Mouse (Mus musculus) adrenal gland, postnatal 25 days (tissue): ENCODE data around the gene Hspa8. TPM values are rescaled to one million over a fixed set of nuclear protein-coding genes. Genes with fewer than 3 reads are reported as not detected.
"Not testable (repeated sequence)": the region's sequence is repeated elsewhere in the genome, so short reads cannot be mapped to it uniquely, and the experiment has no call there.

Experiments
- DNase-seq: peaks from one replicate; pipeline ENCODE4 v3.0.0; 2021; ENCODE audit warnings: mixed read lengths
- long read RNA-seq: library from polyadenylated mRNA; stranded (forward); transcript quantifications from one replicate; pipeline ENCODE4 v2.0.0, GENCODE M21; 2021
- total RNA-seq: library from RNA; stranded (reverse); gene quantifications from 2 replicates; pipeline ENCODE4 v1.2.3, GENCODE M21; 2021

Gene Hspa8
- total RNA-seq: 1,395 and 2,721 TPM in 2 replicates
- long read RNA-seq, transcript Hspa8-201 (9 exons, 2,394 nt): major isoform, 2,062 of 2,170 reads
- long read RNA-seq, partial matches to known transcripts: 84 of 2,170 reads
- long read RNA-seq, other reads (novel, unspliced or antisense): 24 of 2,170 reads

- DNase-seq: peak; percentile 100
These were observed at the start of gene Hspa8 for GRCm38 (mm10) chr9:40800675-40801612. TSS of gene Hspa8 (plus strand) at chr9:40800984.

GRCm38 (mm10) chr9:40751749-40752148 lies 49.0 kb upstream of the Hspa8 start:
- DNase-seq: no peak

GRCm38 (mm10) chr9:40756401-40756800 lies 44.4 kb upstream of the Hspa8 start:
- DNase-seq: no peak

- peak; percentile 50 for DNase-seq
These were observed 43.6 kb upstream of the Hspa8 start for GRCm38 (mm10) chr9:40757105-40757626.

- DNase-seq: peak; percentile 58
These were observed 43.0 kb upstream of the Hspa8 start for GRCm38 (mm10) chr9:40757685-40758270.

- no peak for DNase-seq
These were observed 38.4 kb upstream of the Hspa8 start for GRCm38 (mm10) chr9:40762354-40762753.

GRCm38 (mm10) chr9:40764887-40765580 lies 35.8 kb upstream of the Hspa8 start:
- no peak for DNase-seq

- DNase-seq: no peak
These were observed 35.2 kb upstream of the Hspa8 start for GRCm38 (mm10) chr9:40765581-40765940.

- no peak for DNase-seq
These were observed 34.7 kb upstream of the Hspa8 start for GRCm38 (mm10) chr9:40766058-40766605.

- no peak for DNase-seq
These were observed 32.8 kb upstream of the Hspa8 start for GRCm38 (mm10) chr9:40767946-40768345.

- no peak for DNase-seq
These were observed 28.5 kb upstream of the Hspa8 start for GRCm38 (mm10) chr9:40772246-40772645.

- not testable (repeated sequence) for DNase-seq
These were observed 27.6 kb upstream of the Hspa8 start for GRCm38 (mm10) chr9:40773142-40773541.

- DNase-seq: no peak
These were observed 26.9 kb upstream of the Hspa8 start for GRCm38 (mm10) chr9:40773869-40774268.

- no peak for DNase-seq
These were observed 24.7 kb upstream of the Hspa8 start for GRCm38 (mm10) chr9:40776044-40776443.

- peak; percentile 34 for DNase-seq
These were observed 24.1 kb upstream of the Hspa8 start for GRCm38 (mm10) chr9:40776459-40777248.

- DNase-seq: no peak
These were observed 20.7 kb upstream of the Hspa8 start for GRCm38 (mm10) chr9:40780111-40780510.

GRCm38 (mm10) chr9:40780892-40781725 lies 19.7 kb upstream of the Hspa8 start:
- DNase-seq: no peak

- DNase-seq: peak; percentile 63
These were observed 18.8 kb upstream of the Hspa8 start for GRCm38 (mm10) chr9:40781726-40782581.

- DNase-seq: no peak
These were observed 17.0 kb upstream of the Hspa8 start for GRCm38 (mm10) chr9:40783641-40784373.
